Mouse (Mus musculus) thymus, adult 18-20 months (tissue): ENCODE results near the gene Klhl40.

Source experiments
- DNase-seq, 2 experiments: peaks; one replicate each; pipeline ENCODE4 v3.0.0; 2022; ENCODE audit warnings: mixed read lengths in 2 of 2

Klhl40 gene

DNA sequence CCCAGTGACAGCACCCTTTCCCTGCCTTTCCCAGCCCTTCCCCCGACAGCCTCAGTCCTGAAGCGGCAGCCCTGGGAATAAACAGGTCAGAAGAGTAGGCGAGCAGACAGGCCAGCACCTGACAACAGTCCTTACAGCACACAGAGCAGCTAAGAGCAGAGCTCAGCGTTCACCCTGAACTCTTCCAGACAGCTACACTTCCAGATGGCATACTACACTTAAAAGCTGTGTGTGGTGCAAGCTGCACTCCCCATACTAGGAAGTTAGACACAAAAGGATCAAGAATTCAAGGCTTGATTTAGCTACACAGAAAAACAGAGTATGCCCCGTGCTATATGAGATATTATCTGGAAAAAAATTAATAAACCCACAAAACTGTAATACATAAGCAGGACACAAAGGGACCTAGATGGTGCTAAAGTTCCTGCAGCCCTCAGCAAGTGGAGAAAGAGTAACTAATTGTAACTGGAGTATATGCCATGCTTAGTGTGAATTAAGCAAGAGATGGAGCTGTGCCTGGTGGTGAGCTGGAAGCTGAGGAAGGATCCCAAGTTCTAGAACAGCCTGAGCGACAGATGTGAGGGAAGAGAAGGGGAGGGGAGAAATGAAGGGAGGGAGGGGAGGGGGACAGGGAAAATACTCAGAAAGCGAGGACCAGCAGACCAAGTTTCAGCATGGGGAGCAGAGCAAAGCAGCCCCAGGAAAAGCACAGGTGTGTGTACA is 52.0 kb downstream of the Klhl40 start:
- no peak for DNase-seq

DNA sequence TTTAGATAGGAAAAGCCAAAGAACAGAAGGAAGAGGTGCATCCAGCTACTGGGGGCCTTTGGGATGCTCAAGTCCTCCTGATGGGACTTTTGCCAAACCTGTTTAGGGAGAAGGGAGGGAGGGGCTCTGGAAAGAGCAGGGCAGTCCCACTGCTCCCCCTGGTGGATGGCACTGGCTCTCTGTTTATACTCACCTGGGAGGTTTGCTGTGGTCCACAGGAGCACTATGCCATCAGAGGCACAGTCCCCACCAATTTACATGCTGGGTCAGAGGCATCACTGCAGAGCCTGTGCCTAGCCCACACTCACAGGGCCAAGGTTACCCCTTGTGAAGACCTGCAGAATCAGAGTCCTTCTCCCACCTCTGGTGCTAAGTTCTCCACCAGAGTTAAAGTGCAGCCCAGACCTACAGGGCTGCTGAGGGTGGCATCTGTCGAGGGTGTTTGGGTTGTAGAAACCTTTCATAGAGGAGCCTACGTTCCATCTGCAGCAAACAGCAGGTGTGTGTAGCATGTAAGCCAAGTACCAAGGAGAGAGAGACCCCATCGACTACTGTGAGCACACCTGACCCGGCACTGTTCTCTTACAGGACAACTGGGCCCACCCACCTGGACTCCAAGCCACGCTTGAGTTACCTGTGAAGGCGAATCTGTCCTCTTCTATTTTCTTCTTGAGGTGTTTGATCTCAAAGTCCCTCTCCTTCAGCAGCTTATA is 53.0 kb downstream of the Klhl40 start:
- peak in 1 of 2 experiments; percentile 18 for DNase-seq

DNA sequence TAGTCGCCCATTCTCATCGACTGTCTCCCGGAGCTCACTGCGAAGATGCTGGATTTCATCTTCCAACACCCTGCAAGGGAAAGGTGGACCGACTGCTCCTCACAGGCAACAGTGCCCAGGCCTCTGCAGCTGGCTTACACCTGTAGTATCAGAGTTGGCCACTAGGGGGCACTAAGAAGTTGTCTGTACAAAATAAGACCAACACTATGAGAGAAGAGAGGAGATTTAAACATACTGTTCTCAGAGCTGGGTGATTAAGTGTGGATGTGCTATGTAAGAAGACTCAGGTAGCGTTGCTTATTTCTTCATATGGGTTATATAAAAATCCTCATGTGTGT is 53.5 kb downstream of the Klhl40 start:
- peak; percentile 26 to 30 for DNase-seq
